Mouse (Mus musculus) stomach, embryonic 16.5 days (tissue): Measurements from ENCODE around the gene S100a5. TPM values are rescaled to one million over a fixed set of nuclear protein-coding genes. Genes with fewer than 3 reads are reported as not detected.
A peak's percentile ranks its signal among the peaks of the same experiment; 100 is the strongest.

ENCODE experiments used
- ATAC-seq: fragments of 200-750 bp; cut with Nextera tagmentation; 2 replicates; pipeline ENCODE4 v1.8.0; 2017; ENCODE audit warnings: moderate number of reproducible peaks, moderate TSS enrichment; ENCODE audit not compliant: insufficient read depth, low FRiP score
- H3K27ac ChIP-seq: fragments of 300-500 bp; sonication (generic); 2 replicates; pipeline ENCODE4 v1.5.1; 2014; ENCODE audit warnings: low read length
- H3K27me3 ChIP-seq: fragments of 300-500 bp; sonication (generic); 2 replicates; pipeline ENCODE4 v1.6.1; 2014; ENCODE audit warnings: low read length, control low read depth, mixed read lengths; ENCODE audit not compliant: control insufficient read depth, insufficient read depth
- H3K36me3 ChIP-seq: fragments of 300-500 bp; sonication (generic); 2 replicates; pipeline ENCODE4 v1.6.1; 2014; ENCODE audit warnings: low read length; ENCODE audit not compliant: control insufficient read depth, insufficient read depth
- H3K4me1 ChIP-seq: fragments of 300-500 bp; sonication (generic); 2 replicates; pipeline ENCODE4 v1.6.1; 2014; ENCODE audit warnings: low read length, control low read depth, mixed read lengths; ENCODE audit not compliant: control insufficient read depth, insufficient read depth
- H3K4me2 ChIP-seq: fragments of 300-500 bp; sonication (generic); 2 replicates; pipeline ENCODE4 v1.6.1; 2014; ENCODE audit warnings: low read depth, low read length, mixed read lengths
- H3K4me3 ChIP-seq: fragments of 300-500 bp; sonication (generic); replicated peaks from 2 replicates; pipeline ENCODE4 v1.5.1; 2014; ENCODE audit warnings: mild to moderate bottlenecking, low read length
- H3K9ac ChIP-seq: fragments of 300-500 bp; sonication (generic); 2 replicates; pipeline ENCODE4 v1.6.1; 2014; ENCODE audit warnings: low read length
- H3K9me3 ChIP-seq: fragments of 300-500 bp; sonication (generic); replicated peaks from 2 replicates; pipeline ENCODE4 v1.6.1; 2016; ENCODE audit warnings: low read length, control low read depth; ENCODE audit not compliant: control insufficient read depth
- WGBS: fragments of 180-500 bp; shearing (Covaris S2); extraction: QIAGEN DNeasy Blood & Tissue Kit; methylation state at CpG from one replicate; pipeline ENCODE4 v1.1.7; 2014; 5-methylcytosine and 5-hydroxymethylcytosine counted together
- polyA plus RNA-seq: library from polyadenylated mRNA; unstranded; fragments of >200 nt; fragmentation: Nextera tagmentation; extraction: Ambion mirVana; gene quantifications from 2 replicates; pipeline ENCODE4 v1.2.1, GENCODE M21; 2015

S100a5 gene
- 4.5 and 5.2 TPM in 2 replicates for polyA plus RNA-seq

- 50% methylated on average over 3 of the region's 3 CpGs for WGBS
Observed at GRCm38 (mm10) chr3:90608223-90608622, at the start of gene S100a5. Gene S100a5 (plus strand): TSS chr3:90608523.

GRCm38 (mm10) chr3:90560008-90560628 lies 48.2 kb upstream of the S100a5 start, which contains the start of gene S100a3:
Gene S100a3 (plus strand): TSS chr3:90560578.
- Histone ChIP-seq H3K27ac (no peak within 1 kb of the TSS), H3K36me3 (no peaks in the 10 kb centered on the region), H3K4me3 (no peak within 1 kb of the TSS), H3K9ac (no peak within 1 kb of the TSS), H3K4me1 (no peaks in the 10 kb centered on the region), H3K27me3 (no peaks in the 10 kb centered on the region), H3K4me2 (no peak within 1 kb of the TSS), H3K9me3 (no peaks in the 10 kb centered on the region)
- WGBS = 66% methylated on average over 6 of the region's 6 CpGs
- ATAC-seq = no peak

More at GRCm38 (mm10) chr3:90608223-90608622, at the start of gene S100a5:
- Histone ChIP-seq H3K9me3 (no peaks in the 10 kb centered on the region), H3K27me3 (no peaks in the 10 kb centered on the region), H3K27ac (no peak within 1 kb of the TSS), H3K36me3 (no peaks in the 10 kb centered on the region), H3K4me3 (no peak within 1 kb of the TSS), H3K4me2 (no peak within 1 kb of the TSS), H3K9ac (0 out of 2 replicates have a peak within 1 kb of the TSS, but pooled peaks have one; percentile 0), H3K4me1 (peaks cover 34% of the 10 kb centered on the region)
- ATAC-seq = no peak

- Histone ChIP-seq H3K9ac (no peak overlapping the region), H3K4me1 (peaks cover 3% of the 10 kb centered on the region; the same call in 1 of the 2 replicates), H3K27ac (peak overlapping the region; percentile 46; the same call in 1 of the 2 replicates), H3K27me3 (no peaks in the 10 kb centered on the region), H3K4me3 (no peak overlapping the region), H3K4me2 (no peak overlapping the region), H3K9me3 (no peaks in the 10 kb centered on the region), H3K36me3 (no peaks in the 10 kb centered on the region)
- WGBS = 77% methylated on average over 5 of the region's 5 CpGs
- no peak for ATAC-seq
Observed at GRCm38 (mm10) chr3:90574691-90575090, 33.6 kb upstream of the S100a5 start.

- Histone ChIP-seq H3K9ac (no peak overlapping the region), H3K27me3 (no peaks in the 10 kb centered on the region), H3K36me3 (no peaks in the 10 kb centered on the region), H3K4me2 (no peak overlapping the region), H3K27ac (peak overlapping the region; percentile 36), H3K4me1 (peaks cover 3% of the 10 kb centered on the region; the same call in 1 of the 2 replicates), H3K4me3 (no peak overlapping the region), H3K9me3 (no peaks in the 10 kb centered on the region)
- WGBS = 70% methylated on average over 3 of the region's 3 CpGs
- ATAC-seq = no peak
Observed at GRCm38 (mm10) chr3:90575320-90575719, 33.0 kb upstream of the S100a5 start.

GRCm38 (mm10) chr3:90576351-90577001 lies 31.8 kb upstream of the S100a5 start:
- WGBS = 69% methylated on average over 10 of the region's 10 CpGs
- peak overlapping the region; percentile 50; the same call in 1 of the 2 replicates for H3K27ac ChIP-seq
- no peak overlapping the region for H3K4me2 ChIP-seq
- H3K27me3 ChIP-seq = no peaks in the 10 kb centered on the region
- H3K9me3 ChIP-seq = no peaks in the 10 kb centered on the region
- no peak for ATAC-seq
- H3K4me3 ChIP-seq = no peak overlapping the region
- no peaks in the 10 kb centered on the region for H3K36me3 ChIP-seq
- peaks cover 3% of the 10 kb centered on the region; the same call in 1 of the 2 replicates for H3K4me1 ChIP-seq
- H3K9ac ChIP-seq = no peak overlapping the region

GRCm38 (mm10) chr3:90579433-90579832 lies 28.9 kb upstream of the S100a5 start:
- Histone ChIP-seq H3K4me1 (peaks cover 9% of the 10 kb centered on the region; the same call in 1 of the 2 replicates), H3K4me3 (no peak overlapping the region), H3K4me2 (no peak overlapping the region), H3K9me3 (no peaks in the 10 kb centered on the region), H3K9ac (no peak overlapping the region), H3K36me3 (no peaks in the 10 kb centered on the region), H3K27ac (no peak overlapping the region), H3K27me3 (no peaks in the 10 kb centered on the region)
- 58% methylated on average over 7 of the region's 7 CpGs for WGBS
- no peak for ATAC-seq

- H3K4me1 ChIP-seq = 0 out of 2 replicates have a peak, but pooled peaks cover 11% of the 10 kb centered on the region
- no peak for ATAC-seq
- no peak overlapping the region for H3K4me2 ChIP-seq
- WGBS = 90% methylated on average over 5 of the region's 5 CpGs
- no peaks in the 10 kb centered on the region for H3K36me3 ChIP-seq
- no peaks in the 10 kb centered on the region for H3K9me3 ChIP-seq
- no peak overlapping the region for H3K9ac ChIP-seq
- no peaks in the 10 kb centered on the region for H3K27me3 ChIP-seq
- H3K4me3 ChIP-seq = no peak overlapping the region
- no peak overlapping the region for H3K27ac ChIP-seq
Observed at GRCm38 (mm10) chr3:90581141-90581540, 27.2 kb upstream of the S100a5 start.

GRCm38 (mm10) chr3:90582156-90582555 lies 26.2 kb upstream of the S100a5 start:
- Histone ChIP-seq H3K36me3 (no peaks in the 10 kb centered on the region), H3K4me1 (peaks cover 11% of the 10 kb centered on the region; the same call in 1 of the 2 replicates), H3K27me3 (no peaks in the 10 kb centered on the region), H3K4me2 (no peak overlapping the region), H3K9ac (no peak overlapping the region), H3K27ac (no peak overlapping the region), H3K4me3 (no peak overlapping the region), H3K9me3 (no peaks in the 10 kb centered on the region)
- ATAC-seq = no peak
- WGBS = 94% methylated on average over 1 of the region's 1 CpGs

GRCm38 (mm10) chr3:90582556-90582955 lies 25.8 kb upstream of the S100a5 start:
- H3K27me3 ChIP-seq = no peaks in the 10 kb centered on the region
- H3K27ac ChIP-seq = no peak overlapping the region
- no peak overlapping the region for H3K9ac ChIP-seq
- no peaks in the 10 kb centered on the region for H3K9me3 ChIP-seq
- H3K36me3 ChIP-seq = no peaks in the 10 kb centered on the region
- H3K4me1 ChIP-seq = peaks cover 15% of the 10 kb centered on the region; the same call in 1 of the 2 replicates
- WGBS = 91% methylated on average over 4 of the region's 4 CpGs
- ATAC-seq = no peak
- no peak overlapping the region for H3K4me2 ChIP-seq
- H3K4me3 ChIP-seq = no peak overlapping the region
